Mouse (Mus musculus): Measurements from ENCODE around the gene 4933427D14Rik.
A peak's percentile ranks its signal among the peaks of the same experiment; 100 is the strongest.

The 4933427D14Rik gene

GRCm38 (mm10) chr11:72136231-72136982 lies 70.9 kb downstream of the 4933427D14Rik start:
- no peak for DNase-seq

- peak; percentile 74 for DNase-seq
These were observed 71.7 kb downstream of the 4933427D14Rik start, which contains the start of gene Pitpnm3 for GRCm38 (mm10) chr11:72135383-72136158. TSS of gene Pitpnm3 (minus strand) at chr11:72135778.

GRCm38 (mm10) chr11:72134536-72135382 lies 72.5 kb downstream of the 4933427D14Rik start:
- DNase-seq = peak; percentile 50

GRCm38 (mm10) chr11:72133075-72133474 lies 74.2 kb downstream of the 4933427D14Rik start:
- DNase-seq = peak; percentile 35

- no peak for DNase-seq
These were observed 75.0 kb downstream of the 4933427D14Rik start for GRCm38 (mm10) chr11:72132266-72132665.

GRCm38 (mm10) chr11:72131697-72132096 lies 75.6 kb downstream of the 4933427D14Rik start:
- DNase-seq = no peak

GRCm38 (mm10) chr11:72130905-72131304 lies 76.4 kb downstream of the 4933427D14Rik start:
- DNase-seq = no peak

GRCm38 (mm10) chr11:72130472-72130871 lies 76.8 kb downstream of the 4933427D14Rik start:
- no peak for DNase-seq

- peak; percentile 33 for DNase-seq
These were observed 77.2 kb downstream of the 4933427D14Rik start for GRCm38 (mm10) chr11:72130021-72130420.

- no peak for DNase-seq
These were observed 78.0 kb downstream of the 4933427D14Rik start for GRCm38 (mm10) chr11:72129032-72129894.

- no peak for DNase-seq
These were observed 79.6 kb downstream of the 4933427D14Rik start for GRCm38 (mm10) chr11:72127450-72128189.

- no peak for DNase-seq
These were observed 81.5 kb downstream of the 4933427D14Rik start for GRCm38 (mm10) chr11:72125781-72126180.

GRCm38 (mm10) chr11:72123531-72123930 lies 83.7 kb downstream of the 4933427D14Rik start:
- no peak for DNase-seq

GRCm38 (mm10) chr11:72120354-72120753 lies 86.9 kb downstream of the 4933427D14Rik start:
- DNase-seq = no peak

- no peak for DNase-seq
These were observed 88.6 kb downstream of the 4933427D14Rik start for GRCm38 (mm10) chr11:72118630-72119029.

- no peak for DNase-seq
These were observed 94.0 kb downstream of the 4933427D14Rik start for GRCm38 (mm10) chr11:72113296-72113695.

- peak; percentile 49 for DNase-seq
These were observed 96.5 kb downstream of the 4933427D14Rik start for GRCm38 (mm10) chr11:72110726-72111125.

- no peak for DNase-seq
These were observed 103.0 kb downstream of the 4933427D14Rik start for GRCm38 (mm10) chr11:72104223-72104622.

All from right cerebral cortex, postnatal 25 days (tissue).